Mouse (Mus musculus): ENCODE data around the gene Trmt10b. TPM values are rescaled to one million over a fixed set of nuclear protein-coding genes. Genes with fewer than 3 reads are reported as not detected.
A peak's percentile ranks its signal among the peaks of the same experiment; 100 is the strongest.

The Trmt10b gene
- 29.0 and 31.0 TPM in 2 replicates for total RNA-seq (2014; fragmentation: Nextera tagmentation)
- 22.8 and 23.4 TPM in 2 replicates for total RNA-seq (2017)
- polyA plus RNA-seq (2012): 1.7 and 2.0 TPM in 2 replicates

DNA sequence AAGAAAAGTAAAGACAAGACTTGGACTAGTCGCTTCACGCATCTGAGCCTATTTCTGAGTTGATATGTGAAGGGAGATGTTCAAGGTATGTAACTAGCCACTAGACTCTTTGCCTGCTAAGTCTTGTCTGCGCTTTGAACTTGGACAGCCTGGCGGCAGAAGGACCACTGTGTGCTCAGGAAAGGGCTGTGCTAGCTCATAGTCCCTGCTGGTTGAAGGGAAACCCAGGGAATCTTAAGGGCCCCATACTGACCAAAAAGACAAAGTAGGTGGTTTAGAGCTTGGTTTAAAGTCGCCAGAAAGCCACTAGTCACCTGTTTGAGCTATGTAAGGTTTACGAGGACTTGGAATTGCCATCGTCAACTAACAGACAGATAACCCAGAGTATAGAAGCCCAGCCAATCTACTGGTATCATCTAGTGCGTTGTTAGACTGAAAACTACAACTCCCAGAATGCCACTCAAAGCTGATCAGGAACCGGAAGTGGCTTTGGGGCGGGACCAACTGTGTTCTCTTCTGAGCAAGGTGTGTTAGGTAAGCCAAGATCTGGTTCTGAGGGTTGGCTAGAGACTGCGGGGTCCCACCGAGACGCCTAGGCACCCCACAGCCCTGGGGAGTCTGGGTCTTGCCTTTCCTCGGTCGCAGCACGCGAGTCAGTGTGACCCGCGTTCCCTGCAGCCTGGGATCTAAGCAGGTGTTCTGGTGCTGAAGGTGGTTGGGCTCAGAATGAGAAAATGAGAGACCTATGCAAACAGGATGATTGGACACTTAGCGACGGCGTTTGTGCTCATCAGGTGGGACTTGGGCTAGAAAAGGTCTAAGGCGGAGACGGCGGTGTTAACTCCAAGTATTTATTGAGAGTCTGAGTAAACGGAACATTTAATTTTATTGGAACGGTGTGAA lies at the start of gene Trmt10b:
Gene Trmt10b, plus strand, starts transcription at position 466 of the 903 bp plus-strand sequence.
- peak; percentile 88 for ATAC-seq (ENCODE audit: extremely low read depth, insufficient number of reproducible peaks, low FRiP score, poor library complexity, severe bottlenecking)
- DNase-seq (ENCODE audit: low spot score): peak; percentile 74
- Histone ChIP-seq H3K27me3 (ENCODE audit: insufficient read depth, low read length) (no peaks in the 10 kb centered on the region), H3K4me3 (ENCODE audit: low read depth, low read length) (peak within 1 kb of the TSS; percentile 77), H3K4me1 (ENCODE audit: insufficient read depth, low read depth, low read length) (peaks cover 12% of the 10 kb centered on the region), H3K9me3 (replicated peaks) (no peaks in the 10 kb centered on the region), H3K36me3 (replicated peaks) (peaks cover 24% of the 10 kb centered on the region)
- no peak for TF ChIP-seq GATA2 (IDR thresholded peaks at IDR 0.05; ENCODE audit: borderline replicate concordance, low read depth, low read length)

DNA sequence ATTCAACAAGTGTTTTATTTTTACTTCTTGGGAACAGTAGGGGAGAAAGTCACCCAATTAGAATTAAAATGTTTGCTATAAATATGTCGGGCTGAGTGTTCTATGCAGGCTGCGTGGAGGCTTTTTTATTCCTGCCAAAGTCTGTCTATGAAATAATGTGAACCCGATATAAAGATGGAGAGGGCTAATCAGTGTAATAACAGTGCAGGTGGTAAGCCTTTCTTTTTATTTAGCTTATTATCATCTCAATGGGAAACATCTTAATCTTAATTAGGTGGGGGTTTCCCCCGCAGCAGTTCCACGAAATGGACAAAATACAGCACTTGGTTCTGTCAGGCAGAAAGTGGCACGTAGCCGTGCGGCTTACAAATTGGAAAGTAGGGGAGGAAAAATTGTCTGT lies 45.7 kb upstream of the Trmt10b start:
- Histone ChIP-seq H3K4me3 (ENCODE audit: low read depth, low read length) (no peak overlapping the region), H3K4me1 (ENCODE audit: insufficient read depth, low read depth, low read length) (peaks cover 10% of the 10 kb centered on the region; the same call in 1 of the 2 replicates), H3K27me3 (ENCODE audit: insufficient read depth, low read length) (peaks cover 5% of the 10 kb centered on the region; the same call in 1 of the 2 replicates), H3K9me3 (replicated peaks) (no peaks in the 10 kb centered on the region), H3K36me3 (replicated peaks) (no peaks in the 10 kb centered on the region)
- DNase-seq (ENCODE audit: low spot score): no peak
- ATAC-seq (ENCODE audit: extremely low read depth, insufficient number of reproducible peaks, low FRiP score, poor library complexity, severe bottlenecking): no peak
- no peak for TF ChIP-seq CTCF (IDR thresholded peaks at IDR 0.05; ENCODE audit: low read depth, low read length)
- TF ChIP-seq GATA2 (IDR thresholded peaks at IDR 0.05; ENCODE audit: borderline replicate concordance, low read depth, low read length): no peak
- no peak for TF ChIP-seq POLR2AphosphoS5 (IDR thresholded peaks at IDR 0.05; ENCODE audit: insufficient replicate concordance, low read depth, low read length)
- TF ChIP-seq TAL1 (conservative IDR thresholded peaks at IDR 0.05; ENCODE audit: low read depth, low read length): no peak
- TF ChIP-seq GATA1 (IDR thresholded peaks at IDR 0.05; ENCODE audit: borderline replicate concordance, low read length): no peak

DNA sequence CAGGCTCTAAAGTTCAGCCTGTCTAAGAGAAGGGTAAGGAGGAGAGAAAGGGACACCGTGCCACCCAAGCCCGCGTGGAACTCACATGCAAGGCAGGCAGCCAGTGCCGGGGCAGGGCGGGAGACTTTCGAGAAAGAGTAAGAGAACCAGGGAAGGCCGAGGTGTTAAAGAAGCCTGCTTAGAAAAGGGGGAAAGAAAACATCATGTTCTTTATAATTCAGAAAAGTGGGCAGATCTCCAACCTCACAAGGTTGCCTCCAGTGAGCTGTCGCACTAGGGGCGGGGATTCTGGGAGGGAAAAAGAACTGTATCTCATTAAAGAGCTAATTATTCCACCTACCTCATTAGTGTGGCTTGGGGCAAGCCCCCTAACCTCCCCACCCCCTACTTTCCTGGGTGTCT lies 44.1 kb upstream of the Trmt10b start:
- Histone ChIP-seq H3K4me3 (ENCODE audit: low read depth, low read length) (no peak overlapping the region), H3K27me3 (ENCODE audit: insufficient read depth, low read length) (peaks cover 5% of the 10 kb centered on the region; the same call in 1 of the 2 replicates), H3K9me3 (replicated peaks) (no peaks in the 10 kb centered on the region), H3K36me3 (replicated peaks) (no peaks in the 10 kb centered on the region), H3K4me1 (ENCODE audit: insufficient read depth, low read depth, low read length) (peaks cover 5% of the 10 kb centered on the region; the same call in 1 of the 2 replicates)
- TF ChIP-seq POLR2AphosphoS5 (IDR thresholded peaks at IDR 0.05; ENCODE audit: insufficient replicate concordance, low read depth, low read length): no peak
- TF ChIP-seq TAL1 (conservative IDR thresholded peaks at IDR 0.05; ENCODE audit: low read depth, low read length): no peak
- TF ChIP-seq GATA2 (IDR thresholded peaks at IDR 0.05; ENCODE audit: borderline replicate concordance, low read depth, low read length): no peak
- no peak for TF ChIP-seq GATA1 (IDR thresholded peaks at IDR 0.05; ENCODE audit: borderline replicate concordance, low read length)
- TF ChIP-seq CTCF (IDR thresholded peaks at IDR 0.05; ENCODE audit: low read depth, low read length): no peak
- DNase-seq (ENCODE audit: low spot score): no peak
- ATAC-seq (ENCODE audit: extremely low read depth, insufficient number of reproducible peaks, low FRiP score, poor library complexity, severe bottlenecking): no peak

DNA sequence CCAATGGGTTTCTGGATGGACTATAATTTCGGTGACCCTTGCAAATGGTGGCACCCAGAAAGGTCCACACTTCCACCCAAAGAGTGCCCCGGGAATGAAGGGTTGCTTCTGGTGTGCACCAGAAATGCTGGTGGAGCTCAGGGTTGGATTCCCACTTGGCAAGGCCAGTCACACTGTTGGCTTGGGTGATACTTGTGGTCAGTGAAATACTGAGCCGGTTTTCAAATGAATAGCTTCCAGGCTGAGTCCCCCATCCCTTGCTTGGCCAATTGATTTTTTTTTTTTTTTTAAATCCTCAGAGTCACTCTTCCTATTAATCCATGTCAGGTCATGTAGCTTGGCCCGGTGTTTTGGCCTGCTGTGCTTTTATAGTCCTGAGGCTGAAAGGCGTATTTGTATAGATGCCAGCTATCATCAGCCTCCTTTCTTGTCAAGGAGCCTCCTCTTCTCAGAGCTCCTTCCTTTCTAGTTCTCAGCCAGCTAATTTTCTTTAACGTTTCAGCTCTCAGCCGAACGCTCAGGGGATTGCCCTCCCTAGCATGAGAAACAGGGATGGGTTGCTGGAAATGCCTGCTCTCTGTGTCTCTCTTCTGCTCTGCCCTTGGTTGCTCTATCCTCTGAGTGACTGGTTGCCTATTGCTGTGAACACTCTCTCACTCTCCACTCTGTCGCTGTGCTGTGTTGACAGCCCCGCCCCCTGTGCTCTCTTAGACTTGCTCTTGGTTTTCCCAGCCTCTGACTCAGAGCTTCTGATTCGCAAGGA lies 42.9 kb upstream of the Trmt10b start:
- DNase-seq (ENCODE audit: low spot score): no peak
- H3K36me3 ChIP-seq (replicated peaks): no peaks in the 10 kb centered on the region
- TF ChIP-seq TAL1 (conservative IDR thresholded peaks at IDR 0.05; ENCODE audit: low read depth, low read length) (no peak), POLR2AphosphoS5 (IDR thresholded peaks at IDR 0.05; ENCODE audit: insufficient replicate concordance, low read depth, low read length) (no peak), GATA2 (IDR thresholded peaks at IDR 0.05; ENCODE audit: borderline replicate concordance, low read depth, low read length) (no peak), CTCF (IDR thresholded peaks at IDR 0.05; ENCODE audit: low read depth, low read length) (no peak), GATA1 (IDR thresholded peaks at IDR 0.05; ENCODE audit: borderline replicate concordance, low read length) (no peak)

DNA sequence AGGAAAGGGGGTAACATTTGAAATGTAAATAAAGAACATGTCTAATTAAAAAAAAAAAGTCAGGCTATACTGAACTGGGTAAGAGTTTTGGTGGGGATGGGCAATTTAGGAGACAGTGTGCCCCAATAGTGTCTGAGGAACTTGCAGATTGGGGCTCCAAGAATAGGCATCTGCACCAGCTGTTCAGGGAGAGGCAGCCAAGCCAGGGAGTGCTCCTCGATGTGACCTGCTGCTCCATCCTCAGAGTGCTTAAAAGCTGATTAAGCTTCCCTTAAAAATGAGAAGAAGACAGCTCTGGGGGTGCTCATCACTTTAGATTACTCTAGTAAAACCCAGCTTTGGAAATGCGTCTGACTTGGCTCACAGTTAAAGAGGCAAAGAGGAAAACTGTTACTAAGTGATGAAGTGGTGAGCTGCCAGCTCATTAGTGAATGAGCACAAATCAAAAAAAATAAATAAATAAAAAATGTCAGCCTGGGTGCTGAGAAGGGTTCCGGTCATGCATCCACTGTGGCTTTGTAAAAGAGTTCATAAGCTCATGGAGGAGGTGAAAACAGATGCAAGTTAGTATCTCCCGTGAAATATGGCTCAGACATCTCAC lies 37.6 kb upstream of the Trmt10b start:
- H3K9me3 ChIP-seq (replicated peaks): no peaks in the 10 kb centered on the region
- TF ChIP-seq CTCF (IDR thresholded peaks at IDR 0.05; ENCODE audit: low read depth, low read length) (no peak), GATA2 (IDR thresholded peaks at IDR 0.05; ENCODE audit: borderline replicate concordance, low read depth, low read length) (no peak), TAL1 (conservative IDR thresholded peaks at IDR 0.05; ENCODE audit: low read depth, low read length) (no peak), GATA1 (IDR thresholded peaks at IDR 0.05; ENCODE audit: borderline replicate concordance, low read length) (no peak), POLR2AphosphoS5 (IDR thresholded peaks at IDR 0.05; ENCODE audit: insufficient replicate concordance, low read depth, low read length) (no peak)
- peaks cover 15% of the 10 kb centered on the region for H3K4me1 ChIP-seq (ENCODE audit: insufficient read depth, low read depth, low read length)
- no peaks in the 10 kb centered on the region for H3K36me3 ChIP-seq (replicated peaks)
- H3K27me3 ChIP-seq (ENCODE audit: insufficient read depth, low read length): no peaks in the 10 kb centered on the region; the same call in 1 of the 2 replicates
- no peak for DNase-seq (ENCODE audit: low spot score)
- no peak overlapping the region for H3K4me3 ChIP-seq (ENCODE audit: low read depth, low read length)
- no peak for ATAC-seq (ENCODE audit: extremely low read depth, insufficient number of reproducible peaks, low FRiP score, poor library complexity, severe bottlenecking)

More for the DNA sequence above, 42.9 kb upstream of the Trmt10b start:
- Histone ChIP-seq H3K4me3 (ENCODE audit: low read depth, low read length) (no peak overlapping the region), H3K4me1 (ENCODE audit: insufficient read depth, low read depth, low read length) (peaks cover 5% of the 10 kb centered on the region; the same call in 1 of the 2 replicates), H3K9me3 (replicated peaks) (no peaks in the 10 kb centered on the region), H3K27me3 (ENCODE audit: insufficient read depth, low read length) (peaks cover 5% of the 10 kb centered on the region; the same call in 1 of the 2 replicates)
- ATAC-seq (ENCODE audit: extremely low read depth, insufficient number of reproducible peaks, low FRiP score, poor library complexity, severe bottlenecking): no peak

Measured in G1E (cell line).